Mouse (Mus musculus) hindbrain, embryonic 12.5 days (tissue): ENCODE results near the gene Nckipsd. TPM values are rescaled to one million over a fixed set of nuclear protein-coding genes. Genes with fewer than 3 reads are reported as not detected.

Experiments used
- ATAC-seq: fragments of 200-750 bp; cut with Nextera tagmentation; 2 replicates; pipeline ENCODE4 v1.8.0; 2017; ENCODE audit warnings: moderate TSS enrichment; ENCODE audit not compliant: low FRiP score
- H3K27ac ChIP-seq: fragments of 300-500 bp; sonication (generic); 2 replicates; pipeline ENCODE4 v1.5.1; 2016; ENCODE audit warnings: mild to moderate bottlenecking
- H3K27me3 ChIP-seq: fragments of 300-500 bp; sonication (generic); 2 replicates; pipeline ENCODE4 v1.6.1; 2016; ENCODE audit warnings: mild to moderate bottlenecking
- H3K36me3 ChIP-seq: fragments of 300-500 bp; sonication (generic); 2 replicates; pipeline ENCODE4 v1.6.1; 2016; ENCODE audit warnings: mild to moderate bottlenecking
- H3K4me1 ChIP-seq: fragments of 300-500 bp; sonication (generic); 2 replicates; pipeline ENCODE4 v1.6.1; 2016
- H3K4me2 ChIP-seq: fragments of 300-500 bp; sonication (generic); replicated peaks from 2 replicates; pipeline ENCODE4 v1.6.1; 2016; ENCODE audit warnings: mild to moderate bottlenecking
- H3K4me3 ChIP-seq: fragments of 300-500 bp; sonication (generic); 2 replicates; pipeline ENCODE4 v1.5.1; 2016; ENCODE audit warnings: mild to moderate bottlenecking
- H3K9ac ChIP-seq: fragments of 300-500 bp; sonication (generic); 2 replicates; pipeline ENCODE4 v1.6.1; 2016; ENCODE audit warnings: mild to moderate bottlenecking, moderate library complexity
- H3K9me3 ChIP-seq: fragments of 300-500 bp; sonication (generic); replicated peaks from 2 replicates; pipeline ENCODE4 v1.6.1; 2016; ENCODE audit warnings: mild to moderate bottlenecking
- WGBS: fragments of 180-500 bp; shearing (Covaris S2); methylation state at CpG from one replicate; pipeline ENCODE4 v1.1.7; 2016; 5-methylcytosine and 5-hydroxymethylcytosine counted together
- polyA plus RNA-seq: library from polyadenylated mRNA; unstranded; fragments of >200 nt; fragmentation: Nextera tagmentation; extraction: Ambion mirVana; gene quantifications from 2 replicates; pipeline ENCODE4 v1.2.1, GENCODE M21; 2016

The Nckipsd gene
- polyA plus RNA-seq, 1 experiment from 2014 or later: 20.2 TPM

- Histone ChIP-seq H3K4me3 (peak overlapping the region; percentile 87), H3K4me2 (peak overlapping the region; percentile 77), H3K4me1 (peaks cover 73% of the 10 kb centered on the region), H3K9me3 (no peaks in the 10 kb centered on the region), H3K27me3 (no peaks in the 10 kb centered on the region), H3K9ac (no peak overlapping the region), H3K36me3 (no peaks in the 10 kb centered on the region; the same call in 1 of the 2 replicates), H3K27ac (no peak overlapping the region)
- ATAC-seq: no peak
- 96% methylated on average over 1 of the region's 1 CpGs for WGBS
Measured at GRCm38 (mm10) chr9:108786494-108786893, 21.7 kb upstream of the Nckipsd start.

GRCm38 (mm10) chr9:108787080-108787479 is 21.1 kb upstream of the Nckipsd start:
- Histone ChIP-seq H3K4me2 (peak overlapping the region; percentile 25), H3K9me3 (no peaks in the 10 kb centered on the region), H3K4me3 (no peak overlapping the region), H3K9ac (no peak overlapping the region), H3K27ac (no peak overlapping the region), H3K27me3 (no peaks in the 10 kb centered on the region), H3K4me1 (peaks cover 76% of the 10 kb centered on the region), H3K36me3 (no peaks in the 10 kb centered on the region; the same call in 1 of the 2 replicates)
- 97% methylated on average over 2 of the region's 2 CpGs for WGBS
- no peak for ATAC-seq

GRCm38 (mm10) chr9:108788713-108789112 is 19.5 kb upstream of the Nckipsd start:
- no peaks in the 10 kb centered on the region for H3K9me3 ChIP-seq
- no peak overlapping the region for H3K4me3 ChIP-seq
- ATAC-seq: no peak
- H3K9ac ChIP-seq: no peak overlapping the region
- H3K27me3 ChIP-seq: no peaks in the 10 kb centered on the region
- H3K36me3 ChIP-seq: no peaks in the 10 kb centered on the region; the same call in 1 of the 2 replicates
- H3K27ac ChIP-seq: no peak overlapping the region
- H3K4me2 ChIP-seq: 0 out of 2 replicates have a peak overlapping the region, but pooled peaks have one; percentile 25
- 84% methylated on average over 3 of the region's 3 CpGs for WGBS
- H3K4me1 ChIP-seq: peaks cover 83% of the 10 kb centered on the region

- Histone ChIP-seq H3K9ac (no peak overlapping the region), H3K27ac (no peak overlapping the region), H3K4me1 (peaks cover 91% of the 10 kb centered on the region), H3K9me3 (no peaks in the 10 kb centered on the region), H3K36me3 (peaks cover 15% of the 10 kb centered on the region), H3K4me2 (no peak overlapping the region), H3K4me3 (no peak overlapping the region), H3K27me3 (no peaks in the 10 kb centered on the region)
- 97% methylated on average over 1 of the region's 1 CpGs for WGBS
- no peak for ATAC-seq
Measured at GRCm38 (mm10) chr9:108792307-108792706, 15.9 kb upstream of the Nckipsd start.

- Histone ChIP-seq H3K4me3 (no peak overlapping the region), H3K9ac (no peak overlapping the region), H3K27ac (no peak overlapping the region), H3K4me2 (no peak overlapping the region), H3K9me3 (no peaks in the 10 kb centered on the region), H3K4me1 (peaks cover 88% of the 10 kb centered on the region), H3K36me3 (peaks cover 19% of the 10 kb centered on the region), H3K27me3 (no peaks in the 10 kb centered on the region)
- 48% methylated on average over 3 of the region's 3 CpGs for WGBS
- no peak for ATAC-seq
Measured at GRCm38 (mm10) chr9:108792730-108793129, 15.4 kb upstream of the Nckipsd start.

- H3K4me3 ChIP-seq: no peak overlapping the region
- H3K36me3 ChIP-seq: peaks cover 43% of the 10 kb centered on the region
- H3K9me3 ChIP-seq: no peaks in the 10 kb centered on the region
- no peak for ATAC-seq
- H3K4me2 ChIP-seq: no peak overlapping the region
- no peak overlapping the region for H3K27ac ChIP-seq
- no peaks in the 10 kb centered on the region for H3K27me3 ChIP-seq
- WGBS: 62% methylated on average over 2 of the region's 2 CpGs
- peaks cover 62% of the 10 kb centered on the region for H3K4me1 ChIP-seq
- no peak overlapping the region for H3K9ac ChIP-seq
Measured at GRCm38 (mm10) chr9:108795281-108795680, 12.9 kb upstream of the Nckipsd start.

- Histone ChIP-seq H3K36me3 (peaks cover 45% of the 10 kb centered on the region), H3K9me3 (no peaks in the 10 kb centered on the region), H3K4me1 (peaks cover 59% of the 10 kb centered on the region), H3K4me2 (peak overlapping the region; percentile 25; the same call in 1 of the 2 replicates), H3K4me3 (no peak overlapping the region), H3K27ac (no peak overlapping the region), H3K9ac (no peak overlapping the region), H3K27me3 (no peaks in the 10 kb centered on the region)
- 30% methylated on average over 11 of the region's 11 CpGs for WGBS
- ATAC-seq: 0 out of 2 replicates have a peak, but pooled peaks have one; percentile 67
Measured at GRCm38 (mm10) chr9:108795762-108796161, 12.4 kb upstream of the Nckipsd start.

GRCm38 (mm10) chr9:108796351-108796981 is 11.7 kb upstream of the Nckipsd start:
- no peaks in the 10 kb centered on the region for H3K27me3 ChIP-seq
- H3K4me2 ChIP-seq: 0 out of 2 replicates have a peak overlapping the region, but pooled peaks have one; percentile 25
- ATAC-seq: no peak
- H3K36me3 ChIP-seq: peaks cover 50% of the 10 kb centered on the region
- H3K9ac ChIP-seq: no peak overlapping the region
- WGBS: 68% methylated on average over 4 of the region's 4 CpGs
- H3K4me1 ChIP-seq: peaks cover 52% of the 10 kb centered on the region
- H3K4me3 ChIP-seq: no peak overlapping the region
- H3K27ac ChIP-seq: 0 out of 2 replicates have a peak overlapping the region, but pooled peaks have one; percentile 30
- no peaks in the 10 kb centered on the region for H3K9me3 ChIP-seq

GRCm38 (mm10) chr9:108797477-108797876 is 10.7 kb upstream of the Nckipsd start:
- WGBS: 91% methylated on average over 7 of the region's 7 CpGs
- H3K27me3 ChIP-seq: no peaks in the 10 kb centered on the region
- no peak overlapping the region for H3K4me3 ChIP-seq
- ATAC-seq: no peak
- no peak overlapping the region for H3K27ac ChIP-seq
- H3K9me3 ChIP-seq: no peaks in the 10 kb centered on the region
- H3K4me1 ChIP-seq: peaks cover 42% of the 10 kb centered on the region
- H3K9ac ChIP-seq: no peak overlapping the region
- no peak overlapping the region for H3K4me2 ChIP-seq
- peaks cover 60% of the 10 kb centered on the region for H3K36me3 ChIP-seq

GRCm38 (mm10) chr9:108798508-108799075 is 9.6 kb upstream of the Nckipsd start:
- Histone ChIP-seq H3K9ac (no peak overlapping the region), H3K27me3 (no peaks in the 10 kb centered on the region), H3K27ac (no peak overlapping the region), H3K4me2 (no peak overlapping the region), H3K9me3 (no peaks in the 10 kb centered on the region), H3K4me1 (peaks cover 31% of the 10 kb centered on the region), H3K36me3 (peaks cover 68% of the 10 kb centered on the region), H3K4me3 (no peak overlapping the region)
- ATAC-seq: no peak
- WGBS: 88% methylated on average over 5 of the region's 5 CpGs

GRCm38 (mm10) chr9:108799564-108799963 is 8.6 kb upstream of the Nckipsd start:
- Histone ChIP-seq H3K4me3 (no peak overlapping the region), H3K36me3 (peaks cover 78% of the 10 kb centered on the region)
- WGBS: 96% methylated on average over 3 of the region's 3 CpGs

GRCm38 (mm10) chr9:108805768-108806167 is 2.4 kb upstream of the Nckipsd start:
- Histone ChIP-seq H3K9me3 (no peaks in the 10 kb centered on the region), H3K9ac (no peak overlapping the region), H3K4me3 (no peak overlapping the region), H3K36me3 (peaks cover 61% of the 10 kb centered on the region), H3K27me3 (no peaks in the 10 kb centered on the region), H3K4me1 (peaks cover 11% of the 10 kb centered on the region), H3K4me2 (no peak overlapping the region), H3K27ac (no peak overlapping the region)
- WGBS: 89% methylated on average over 8 of the region's 8 CpGs
- ATAC-seq: no peak

More at GRCm38 (mm10) chr9:108799564-108799963, 8.6 kb upstream of the Nckipsd start:
- no peak overlapping the region for H3K9ac ChIP-seq
- no peaks in the 10 kb centered on the region for H3K27me3 ChIP-seq
- no peak overlapping the region for H3K4me2 ChIP-seq
- ATAC-seq: no peak
- H3K27ac ChIP-seq: no peak overlapping the region
- peaks cover 23% of the 10 kb centered on the region for H3K4me1 ChIP-seq
- H3K9me3 ChIP-seq: no peaks in the 10 kb centered on the region

GRCm38 (mm10) chr9:108806379-108806778 is 1.8 kb upstream of the Nckipsd start:
- ATAC-seq: no peak
- H3K4me2 ChIP-seq: no peak overlapping the region
- no peaks in the 10 kb centered on the region for H3K9me3 ChIP-seq
- no peaks in the 10 kb centered on the region for H3K27me3 ChIP-seq
- H3K27ac ChIP-seq: no peak overlapping the region
- H3K4me1 ChIP-seq: peaks cover 11% of the 10 kb centered on the region
- H3K9ac ChIP-seq: no peak overlapping the region
- no peak overlapping the region for H3K4me3 ChIP-seq
- peaks cover 57% of the 10 kb centered on the region for H3K36me3 ChIP-seq
